Mouse (Mus musculus) kidney, embryonic 16.5 days (tissue): ENCODE results near the gene Cpxm2. TPM values are rescaled to one million over a fixed set of nuclear protein-coding genes. Genes with fewer than 3 reads are reported as not detected.

ENCODE experiments used
- ATAC-seq: fragments of 200-750 bp; cut with Nextera tagmentation; 2 replicates; pipeline ENCODE4 v1.8.0; 2017; ENCODE audit warnings: moderate TSS enrichment; ENCODE audit not compliant: low FRiP score, low TSS enrichment
- H3K27ac ChIP-seq: fragments of 300-500 bp; sonication (generic); 2 replicates; pipeline ENCODE4 v1.5.1; 2014; ENCODE audit warnings: low read length
- H3K27me3 ChIP-seq: fragments of 300-500 bp; sonication (generic); 2 replicates; pipeline ENCODE4 v1.6.1; 2014; ENCODE audit warnings: low read length, control low read depth, mixed read lengths; ENCODE audit not compliant: insufficient read depth
- H3K36me3 ChIP-seq: fragments of 300-500 bp; sonication (generic); 2 replicates; pipeline ENCODE4 v1.6.1; 2014; ENCODE audit warnings: low read length, control low read depth, mixed read lengths; ENCODE audit not compliant: insufficient read depth
- H3K4me1 ChIP-seq: fragments of 300-500 bp; sonication (generic); 2 replicates; pipeline ENCODE4 v1.6.1; 2014; ENCODE audit warnings: low read length, control low read depth, mixed read lengths; ENCODE audit not compliant: insufficient read depth
- H3K4me2 ChIP-seq: fragments of 300-500 bp; sonication (generic); replicated peaks from 2 replicates; pipeline ENCODE4 v1.6.1; 2014; ENCODE audit warnings: low read depth, low read length
- H3K4me3 ChIP-seq: fragments of 300-500 bp; sonication (generic); 2 replicates; pipeline ENCODE4 v1.5.1; 2014; ENCODE audit warnings: mild to moderate bottlenecking, low read length
- H3K9ac ChIP-seq: fragments of 300-500 bp; sonication (generic); replicated peaks from 2 replicates; pipeline ENCODE4 v1.6.1; 2014; ENCODE audit warnings: low read length
- H3K9me3 ChIP-seq: fragments of 300-500 bp; sonication (generic); 2 replicates; pipeline ENCODE4 v1.6.1; 2016; ENCODE audit warnings: low read length, control low read depth
- WGBS: fragments of 180-500 bp; shearing (Covaris S2); extraction: QIAGEN DNeasy Blood & Tissue Kit; methylation state at CpG from one replicate; pipeline ENCODE4 v1.1.7; 2014; 5-methylcytosine and 5-hydroxymethylcytosine counted together
- polyA plus RNA-seq: library from polyadenylated mRNA; unstranded; fragments of >200 nt; fragmentation: Nextera tagmentation; extraction: Ambion mirVana; gene quantifications from 2 replicates; pipeline ENCODE4 v1.2.1, GENCODE M21; 2015

Cpxm2 gene
- 2.9 and 3.9 TPM in 2 replicates for polyA plus RNA-seq

DNA sequence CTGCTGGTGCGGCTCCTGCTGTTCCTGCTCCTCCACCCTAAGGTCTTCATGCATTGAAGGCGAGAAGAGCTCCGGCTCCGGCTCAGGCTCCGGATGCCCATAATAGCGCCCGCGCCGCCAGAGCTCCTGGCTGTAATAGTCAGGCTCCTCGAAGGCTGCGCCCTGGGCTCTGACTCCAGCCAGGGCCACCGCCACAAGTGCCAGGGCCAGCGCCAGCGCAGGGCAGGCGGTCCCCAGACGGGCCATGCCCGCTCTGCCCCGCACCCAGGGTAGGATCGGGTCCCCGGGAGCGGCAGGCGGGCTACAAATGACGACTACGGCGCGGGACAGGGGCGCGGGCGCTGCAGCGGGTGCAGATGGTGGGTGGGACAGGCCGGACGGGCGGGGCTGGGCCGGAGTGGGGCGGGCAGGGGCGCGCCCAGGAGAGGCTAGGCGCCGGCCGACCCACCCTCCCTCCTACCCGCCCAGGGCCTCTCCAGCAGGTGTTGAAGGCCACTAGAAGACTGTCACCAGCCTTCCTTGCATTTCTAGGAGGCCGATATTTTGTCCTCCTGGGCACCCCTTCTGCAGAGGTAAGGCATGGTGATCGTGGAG is at the start of gene Cpxm2:
Gene Cpxm2, minus strand, starts transcription at position 372 of the 594 bp plus-strand sequence.
- Histone ChIP-seq H3K4me3 (peak within 1 kb of the TSS; percentile 46), H3K9ac (peak within 1 kb of the TSS; percentile 37), H3K36me3 (no peaks in the 10 kb centered on the region), H3K4me2 (peak within 1 kb of the TSS; percentile 73), H3K27ac (no peak within 1 kb of the TSS), H3K27me3 (peaks cover 27% of the 10 kb centered on the region), H3K9me3 (no peaks in the 10 kb centered on the region), H3K4me1 (peaks cover 5% of the 10 kb centered on the region; the same call in 1 of the 2 replicates)
- ATAC-seq, result peak; percentile 46; the same call in 1 of the 2 replicates
- under 1% methylated on average over 32 of the region's 43 CpGs for WGBS

DNA sequence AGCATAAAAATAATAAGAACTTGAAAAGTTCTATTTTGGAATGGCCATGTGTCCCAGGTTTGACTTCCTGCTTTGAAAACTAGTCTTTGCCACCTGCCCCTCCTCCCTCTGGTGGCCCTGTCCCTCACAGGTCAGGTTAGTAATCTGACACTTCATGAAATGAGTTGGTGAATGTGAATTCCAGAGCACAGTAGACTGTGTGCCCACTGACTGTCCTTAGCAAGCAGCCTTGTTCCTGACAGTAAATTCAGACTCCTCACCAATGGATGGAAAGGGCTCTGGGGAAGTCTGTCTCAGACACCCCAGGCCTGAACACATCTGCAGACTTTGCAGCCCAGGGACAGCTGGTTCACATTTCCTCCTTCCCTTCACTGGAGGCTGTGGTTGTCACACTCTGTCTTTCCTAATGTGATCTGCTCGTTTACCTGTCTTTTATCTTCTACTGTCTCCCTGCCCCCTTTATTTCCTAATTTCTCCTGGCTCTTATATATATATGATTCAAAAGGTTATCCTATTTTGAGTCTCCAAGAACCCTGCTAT is 49.6 kb upstream of the Cpxm2 start:
- H3K9ac ChIP-seq, result no peak overlapping the region
- no peak overlapping the region for H3K4me3 ChIP-seq
- no peaks in the 10 kb centered on the region for H3K9me3 ChIP-seq
- no peaks in the 10 kb centered on the region for H3K36me3 ChIP-seq
- peaks cover 10% of the 10 kb centered on the region for H3K4me1 ChIP-seq
- H3K27me3 ChIP-seq, result no peaks in the 10 kb centered on the region
- WGBS, result 0% methylated on average over 1 of the region's 1 CpGs
- H3K27ac ChIP-seq, result no peak overlapping the region
- peak; percentile 49; the same call in 1 of the 2 replicates for ATAC-seq
- H3K4me2 ChIP-seq, result no peak overlapping the region

DNA sequence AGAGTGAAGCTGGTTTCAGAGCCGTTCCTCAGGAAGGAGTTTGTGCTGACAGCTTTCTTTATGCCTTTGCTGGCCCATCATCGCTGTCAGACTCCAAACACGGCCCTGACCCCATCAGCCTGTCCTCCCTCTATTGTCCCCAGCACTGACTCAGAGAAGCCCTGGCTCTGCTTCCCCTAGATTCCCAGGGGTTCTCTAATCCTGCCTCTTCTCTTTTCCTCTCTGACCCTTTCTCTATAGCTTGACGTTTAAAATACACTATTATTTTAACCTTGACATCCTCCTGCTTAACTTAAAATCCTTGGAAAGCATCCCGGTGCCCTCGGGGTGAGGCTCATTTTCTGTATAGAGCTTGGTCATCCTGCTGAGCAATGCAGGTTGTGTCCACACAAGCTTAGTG is 45.1 kb upstream of the Cpxm2 start:
- Histone ChIP-seq H3K27me3 (no peaks in the 10 kb centered on the region), H3K4me2 (no peak overlapping the region), H3K4me1 (peaks cover 10% of the 10 kb centered on the region), H3K9me3 (no peaks in the 10 kb centered on the region), H3K27ac (no peak overlapping the region), H3K9ac (no peak overlapping the region), H3K36me3 (no peaks in the 10 kb centered on the region), H3K4me3 (no peak overlapping the region)
- WGBS, result 16% methylated on average over 6 of the region's 6 CpGs
- no peak for ATAC-seq

DNA sequence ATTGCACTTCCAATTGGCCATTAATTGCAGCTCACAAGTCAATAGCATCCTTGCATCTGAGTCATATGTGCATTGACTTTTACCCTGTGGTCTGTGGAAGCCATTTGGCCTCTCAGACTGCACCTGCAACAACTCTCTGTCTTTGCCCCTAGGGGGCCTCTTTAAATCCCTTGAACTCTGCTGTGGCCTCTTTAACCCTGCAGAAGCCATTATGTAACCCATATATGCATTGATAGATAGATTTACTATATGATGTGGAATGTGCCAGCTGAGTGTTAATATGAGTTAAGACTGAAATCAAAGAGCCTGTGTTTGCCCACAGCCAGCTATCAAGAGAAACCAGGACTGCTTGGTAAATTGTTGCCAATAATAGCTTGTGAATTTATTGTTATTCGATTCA is 44.3 kb upstream of the Cpxm2 start:
- H3K9ac ChIP-seq, result no peak overlapping the region
- ATAC-seq, result no peak
- peaks cover 3% of the 10 kb centered on the region; the same call in 1 of the 2 replicates for H3K4me1 ChIP-seq
- H3K27ac ChIP-seq, result no peak overlapping the region
- WGBS, result 75% methylated on average over 1 of the region's 1 CpGs
- H3K36me3 ChIP-seq, result no peaks in the 10 kb centered on the region
- no peak overlapping the region for H3K4me2 ChIP-seq
- no peaks in the 10 kb centered on the region for H3K27me3 ChIP-seq
- H3K9me3 ChIP-seq, result no peaks in the 10 kb centered on the region
- no peak overlapping the region for H3K4me3 ChIP-seq

DNA sequence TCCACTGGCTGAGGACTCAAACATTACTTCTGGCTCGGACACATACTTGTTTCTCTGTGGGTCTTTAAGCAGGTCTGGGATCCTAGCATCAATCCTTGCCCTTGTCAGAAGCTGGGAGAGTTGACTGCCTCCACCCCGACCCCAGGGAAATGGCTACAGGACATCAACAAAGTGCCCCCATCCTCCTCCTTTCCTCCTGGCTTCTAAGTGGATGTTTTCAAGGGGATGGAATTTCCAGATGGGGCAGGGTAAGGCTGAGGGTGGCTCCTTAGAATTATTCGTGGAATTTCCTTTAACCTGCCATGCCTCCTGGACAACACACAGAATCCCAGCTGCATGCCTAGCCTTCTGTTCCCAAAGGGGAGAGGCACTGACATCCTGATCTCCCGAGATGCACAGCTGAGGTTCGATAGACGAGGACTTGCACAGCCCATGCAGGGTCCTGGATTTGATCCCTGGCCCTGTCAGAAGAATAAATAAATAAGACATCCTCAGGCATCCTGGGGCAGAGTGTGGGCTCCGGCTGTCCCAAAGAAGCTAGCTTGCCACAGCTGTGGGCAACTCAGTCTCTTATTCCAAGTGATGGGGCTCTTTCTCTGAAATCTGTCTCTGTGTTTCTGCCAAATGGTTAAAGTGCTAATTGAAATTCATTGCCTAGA is 43.4 kb upstream of the Cpxm2 start:
- no peak overlapping the region for H3K9ac ChIP-seq
- no peaks in the 10 kb centered on the region for H3K4me1 ChIP-seq
- no peak overlapping the region for H3K4me3 ChIP-seq
- no peak for ATAC-seq
- 28% methylated on average over 7 of the region's 7 CpGs for WGBS
- no peak overlapping the region for H3K4me2 ChIP-seq
- H3K27ac ChIP-seq, result no peak overlapping the region
- no peaks in the 10 kb centered on the region for H3K36me3 ChIP-seq
- no peaks in the 10 kb centered on the region for H3K27me3 ChIP-seq
- H3K9me3 ChIP-seq, result no peaks in the 10 kb centered on the region

DNA sequence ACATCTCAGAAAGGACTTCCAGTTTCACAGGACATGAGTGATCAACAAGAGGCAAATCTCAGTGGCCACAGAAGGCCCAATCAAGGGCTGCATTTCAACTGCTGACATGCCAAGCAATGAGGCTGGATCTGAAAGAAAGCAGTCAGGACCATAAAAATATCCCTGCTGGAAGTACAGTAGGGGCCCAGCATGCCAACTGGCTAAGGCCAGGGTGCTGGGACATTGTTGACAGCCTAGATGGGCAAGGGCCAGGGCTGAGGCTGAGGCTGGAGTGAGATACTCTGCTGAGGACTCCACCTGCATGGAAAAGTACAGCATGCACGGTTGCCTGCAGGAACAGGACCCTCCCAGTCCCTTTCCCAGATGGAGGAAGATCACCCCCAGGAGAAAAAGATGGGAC is 42.0 kb upstream of the Cpxm2 start:
- Histone ChIP-seq H3K27ac (no peak overlapping the region), H3K9ac (no peak overlapping the region), H3K4me1 (no peaks in the 10 kb centered on the region), H3K27me3 (no peaks in the 10 kb centered on the region), H3K36me3 (no peaks in the 10 kb centered on the region), H3K4me3 (no peak overlapping the region), H3K9me3 (no peaks in the 10 kb centered on the region), H3K4me2 (no peak overlapping the region)
- WGBS, result 68% methylated on average over 1 of the region's 1 CpGs
- ATAC-seq, result no peak

DNA sequence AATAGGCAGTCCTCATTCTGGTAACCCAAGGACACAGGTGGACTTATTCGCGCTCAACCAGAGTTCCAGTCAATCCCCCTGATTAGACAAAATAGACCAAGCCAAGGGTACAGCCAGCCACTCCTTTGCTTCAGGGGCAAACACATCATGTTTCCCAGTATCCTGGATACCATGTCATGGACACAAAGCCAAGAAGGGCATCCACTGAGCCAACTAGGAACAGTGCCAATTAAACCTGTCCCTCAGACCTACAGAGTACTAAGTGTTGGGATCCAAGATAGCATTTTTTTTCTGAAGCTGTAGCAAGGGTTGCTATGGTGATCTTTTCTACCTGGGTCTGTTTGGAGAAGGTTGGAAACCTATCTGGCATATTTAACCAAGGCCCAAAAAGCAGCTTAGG is 39.1 kb upstream of the Cpxm2 start:
- ATAC-seq, result no peak
- no peaks in the 10 kb centered on the region for H3K9me3 ChIP-seq
- no peak overlapping the region for H3K27ac ChIP-seq
- no peaks in the 10 kb centered on the region for H3K4me1 ChIP-seq
- H3K4me3 ChIP-seq, result no peak overlapping the region
- WGBS, result 98% methylated on average over 2 of the region's 2 CpGs
- no peak overlapping the region for H3K4me2 ChIP-seq
- no peaks in the 10 kb centered on the region for H3K27me3 ChIP-seq
- no peak overlapping the region for H3K9ac ChIP-seq
- H3K36me3 ChIP-seq, result no peaks in the 10 kb centered on the region

DNA sequence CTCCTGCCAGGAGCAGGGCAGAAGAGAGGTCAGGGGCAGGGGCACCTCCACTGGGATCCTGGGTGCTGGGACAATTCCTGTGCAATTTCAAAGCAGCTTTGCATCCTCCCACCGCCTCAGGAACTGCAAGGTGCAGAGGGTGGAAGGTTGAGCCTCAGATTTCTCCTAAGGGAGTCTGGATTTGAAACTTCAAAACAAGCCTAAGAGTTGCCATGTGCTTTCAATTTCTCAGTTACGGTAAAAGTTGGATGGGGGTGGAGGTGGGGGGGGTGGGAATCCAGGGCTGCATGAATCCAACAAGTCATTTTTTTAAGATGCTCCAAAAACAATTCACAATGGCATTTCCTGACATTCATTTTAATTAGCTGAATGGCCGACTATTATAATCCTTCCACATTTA is 32.9 kb upstream of the Cpxm2 start:
- Histone ChIP-seq H3K9me3 (no peaks in the 10 kb centered on the region), H3K27ac (no peak overlapping the region), H3K9ac (no peak overlapping the region), H3K36me3 (no peaks in the 10 kb centered on the region), H3K27me3 (no peaks in the 10 kb centered on the region), H3K4me2 (no peak overlapping the region), H3K4me3 (no peak overlapping the region), H3K4me1 (no peaks in the 10 kb centered on the region)
- ATAC-seq, result no peak
- WGBS, result 69% methylated on average over 3 of the region's 3 CpGs

DNA sequence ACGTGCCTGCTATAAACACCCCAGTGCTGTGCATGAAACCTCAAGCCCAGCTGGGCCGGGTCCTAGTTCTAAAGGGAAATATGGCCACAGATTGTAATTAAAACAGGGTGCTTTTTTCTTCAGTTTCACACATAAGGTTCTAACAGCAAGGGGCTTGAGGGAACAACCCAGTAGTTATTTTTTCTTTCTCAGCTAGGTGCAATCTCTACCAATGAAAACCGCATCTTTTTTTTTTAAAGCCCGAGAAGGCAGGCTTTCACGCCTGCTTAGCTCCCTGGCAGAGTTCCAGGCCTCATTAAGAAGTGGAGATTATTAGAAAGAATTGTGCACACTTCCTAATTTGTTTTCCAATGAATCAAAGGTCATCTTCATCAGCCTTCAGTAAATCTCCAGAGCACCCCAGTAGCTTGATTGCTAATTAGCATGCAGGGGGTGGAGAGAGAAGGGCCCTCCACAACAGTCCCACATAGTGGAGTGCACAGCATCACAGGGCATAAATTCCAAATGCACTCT is 29.4 kb upstream of the Cpxm2 start:
- Histone ChIP-seq H3K9me3 (0 out of 2 replicates have a peak, but pooled peaks cover 4% of the 10 kb centered on the region), H3K4me1 (no peaks in the 10 kb centered on the region), H3K4me2 (no peak overlapping the region), H3K9ac (no peak overlapping the region), H3K27ac (no peak overlapping the region), H3K27me3 (no peaks in the 10 kb centered on the region), H3K4me3 (no peak overlapping the region), H3K36me3 (no peaks in the 10 kb centered on the region)
- WGBS, result 54% methylated on average over 5 of the region's 5 CpGs
- no peak for ATAC-seq
